Mouse (Mus musculus): ENCODE data around the gene Chd9.

DNA sequence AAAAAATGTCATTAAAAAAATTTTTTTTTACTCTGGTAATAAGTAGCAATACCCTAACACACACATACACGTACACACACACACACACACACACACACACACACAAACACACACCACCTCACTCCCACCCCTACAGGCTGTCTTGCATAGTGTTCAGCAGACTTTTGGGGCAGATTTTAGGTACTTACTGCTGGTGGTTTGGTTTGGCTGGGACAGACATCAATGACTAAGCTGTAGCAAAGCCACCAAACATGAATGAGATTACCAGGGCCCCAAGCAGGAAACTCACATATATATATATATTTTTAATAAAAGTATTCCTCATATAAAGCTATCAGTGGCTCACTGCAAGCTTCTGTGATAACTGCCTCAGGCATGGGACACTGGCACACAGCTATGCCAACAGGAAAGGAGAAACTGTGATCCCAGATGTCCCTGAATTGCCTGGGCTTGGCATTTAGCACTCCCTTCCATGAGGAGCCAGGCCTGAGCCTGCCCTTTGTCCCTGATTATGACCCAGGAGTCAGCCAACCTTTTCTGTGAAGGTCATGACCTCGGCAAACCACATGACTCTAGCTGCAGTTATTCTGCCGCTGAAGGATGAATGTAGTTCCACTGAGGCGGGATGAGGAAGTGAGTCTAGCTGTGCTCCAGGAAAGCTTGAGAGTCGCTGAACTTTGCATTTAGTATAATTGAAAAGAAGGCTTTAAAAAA is 4.6 kb downstream of the Chd9 start:
- no peak for TF ChIP-seq POLR2A (IDR thresholded peaks at IDR 0.05; ENCODE audit: insufficient read depth, low read depth, low read length)
- TF ChIP-seq CTCF (IDR thresholded peaks at IDR 0.05; ENCODE audit: insufficient read depth, low read depth, low read length), result no peak

Measured in olfactory bulb, adult 2 months (tissue).